Mouse (Mus musculus): ENCODE results near the gene Cdh1. TPM values are rescaled to one million over a fixed set of nuclear protein-coding genes. Genes with fewer than 3 reads are reported as not detected.
"Not testable (repeated sequence)": the region's sequence is repeated elsewhere in the genome, so short reads cannot be mapped to it uniquely, and the experiment has no call there.

Cdh1 gene
- polyA plus RNA-seq, 1 experiment from 2014 or later, result 4.1 TPM

DNA sequence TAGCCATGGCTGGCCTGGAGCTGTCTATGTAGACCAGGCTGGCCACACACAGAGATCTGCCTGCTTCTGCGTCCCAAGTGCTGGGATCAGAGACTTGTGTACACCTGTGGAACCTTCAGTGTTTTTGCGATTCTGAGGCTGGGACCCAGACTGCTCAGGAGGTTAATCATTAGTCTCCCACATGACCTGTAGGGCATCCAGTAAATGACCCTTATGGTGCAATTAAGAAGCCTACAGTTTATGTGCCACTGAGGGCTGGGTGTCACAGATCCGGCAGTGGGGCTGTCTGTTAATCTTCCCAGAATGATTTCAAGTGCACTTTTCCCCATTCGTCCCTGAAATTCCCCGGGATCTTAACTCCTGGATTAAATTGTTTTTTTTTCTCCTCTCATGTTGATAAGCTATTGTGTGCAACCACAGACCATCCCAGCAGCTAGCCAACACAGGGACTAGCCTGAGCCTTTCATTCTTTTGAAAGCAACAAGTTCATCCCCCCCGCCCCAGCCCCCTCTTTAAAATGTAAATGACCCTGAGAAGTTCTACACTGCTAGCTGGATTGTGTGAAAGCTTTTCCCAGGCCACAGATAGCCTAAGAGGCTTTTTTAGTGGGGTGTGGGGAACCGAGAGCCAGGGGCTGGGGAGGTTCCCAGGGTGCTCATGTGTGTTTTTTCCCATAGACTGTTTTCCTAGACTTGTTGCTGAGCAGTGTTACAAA is 3.7 kb upstream of the Cdh1 start:
- 24% methylated on average over 7 of the region's 7 CpGs for WGBS
- Histone ChIP-seq H3K4me2 (no peak overlapping the region), H3K27ac (replicated peaks) (no peak overlapping the region), H3K9ac (no peak overlapping the region), H3K4me1 (replicated peaks) (peaks cover 20% of the 10 kb centered on the region), H3K9me3 (no peaks in the 10 kb centered on the region), H3K36me3 (no peaks in the 10 kb centered on the region), H3K4me3 (no peak overlapping the region), H3K27me3 (peaks cover 36% of the 10 kb centered on the region)
- ATAC-seq (ENCODE audit: low read depth), result no peak

- peaks cover 16% of the 10 kb centered on the region for H3K4me1 ChIP-seq (replicated peaks)
- no peaks in the 10 kb centered on the region for H3K36me3 ChIP-seq
- peak overlapping the region; percentile 61 for H3K9ac ChIP-seq
- WGBS, result under 1% methylated on average over 19 of the region's 19 CpGs
- no peak overlapping the region for H3K27ac ChIP-seq (replicated peaks)
- ATAC-seq (ENCODE audit: low read depth), result no peak
- peak overlapping the region; percentile 92 for H3K4me2 ChIP-seq
- peaks cover 70% of the 10 kb centered on the region for H3K27me3 ChIP-seq
- no peaks in the 10 kb centered on the region for H3K9me3 ChIP-seq
- peak overlapping the region; percentile 48 for H3K4me3 ChIP-seq
Observed at GRCm38 (mm10) chr8:106603933-106604332, 782 bp downstream of the Cdh1 start.

GRCm38 (mm10) chr8:106605657-106606056 is 2.5 kb downstream of the Cdh1 start:
- Histone ChIP-seq H3K9ac (no peak overlapping the region), H3K4me3 (no peak overlapping the region), H3K4me2 (no peak overlapping the region), H3K36me3 (no peaks in the 10 kb centered on the region), H3K9me3 (no peaks in the 10 kb centered on the region), H3K27ac (replicated peaks) (no peak overlapping the region), H3K4me1 (replicated peaks) (peaks cover 16% of the 10 kb centered on the region), H3K27me3 (peaks cover 68% of the 10 kb centered on the region)
- WGBS, result 77% methylated on average over 7 of the region's 7 CpGs
- no peak for ATAC-seq (ENCODE audit: low read depth)

DNA sequence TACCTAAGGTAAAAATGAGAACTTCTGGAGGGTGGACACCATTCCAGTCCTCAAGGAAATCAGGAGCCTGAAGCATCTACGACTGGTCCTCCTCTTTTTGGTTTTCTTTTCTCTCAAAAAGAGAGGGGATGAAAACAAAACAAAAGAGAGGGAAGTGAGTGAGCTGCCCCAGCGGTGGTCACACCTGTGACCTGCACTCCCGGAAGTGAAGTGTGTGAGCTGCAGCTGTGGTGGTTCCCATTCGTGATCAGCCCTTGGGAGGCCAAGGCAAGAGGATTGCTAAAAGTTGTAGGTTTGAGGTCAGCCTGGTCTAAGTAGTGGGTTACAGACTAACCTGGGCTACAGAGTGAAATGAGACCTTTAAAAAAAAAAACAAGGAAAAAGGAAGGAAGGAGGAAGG is 3.0 kb downstream of the Cdh1 start:
- Histone ChIP-seq H3K9ac (no peak overlapping the region), H3K4me1 (replicated peaks) (peaks cover 16% of the 10 kb centered on the region), H3K36me3 (no peaks in the 10 kb centered on the region), H3K27ac (replicated peaks) (no peak overlapping the region), H3K27me3 (peaks cover 67% of the 10 kb centered on the region), H3K9me3 (no peaks in the 10 kb centered on the region), H3K4me2 (no peak overlapping the region), H3K4me3 (no peak overlapping the region)
- 56% methylated on average over 4 of the region's 4 CpGs for WGBS
- no peak for ATAC-seq (ENCODE audit: low read depth)

DNA sequence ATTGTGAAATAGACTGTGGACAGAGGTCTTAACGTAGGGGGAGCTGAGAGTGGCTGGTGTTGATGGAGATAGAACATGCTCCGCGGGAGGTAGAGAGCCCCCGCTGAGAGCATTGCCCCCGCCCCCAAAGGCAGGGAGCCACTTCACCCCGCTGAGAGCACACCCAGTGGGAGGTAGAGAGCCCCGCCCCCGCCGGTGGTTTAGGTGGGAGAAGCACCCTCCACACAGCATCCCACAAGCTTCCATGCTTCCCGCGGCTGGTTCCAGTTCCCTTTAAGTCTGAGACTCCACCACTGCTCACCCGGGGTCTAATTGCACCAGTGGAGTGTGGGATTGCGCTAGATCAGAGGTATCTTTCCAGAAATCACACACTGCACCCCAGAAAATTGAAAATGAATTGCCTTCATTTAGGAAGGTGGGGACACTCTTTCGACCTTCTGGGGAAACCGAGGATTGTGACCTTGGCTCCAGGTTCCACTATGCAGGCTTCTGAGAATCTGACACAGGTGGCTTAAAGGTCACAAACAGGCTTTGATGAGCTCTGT is 3.5 kb downstream of the Cdh1 start:
- H3K36me3 ChIP-seq, result no peaks in the 10 kb centered on the region
- H3K9me3 ChIP-seq, result no peaks in the 10 kb centered on the region
- no peak overlapping the region for H3K4me3 ChIP-seq
- peaks cover 62% of the 10 kb centered on the region for H3K27me3 ChIP-seq
- WGBS, result 46% methylated on average over 15 of the region's 15 CpGs
- H3K4me2 ChIP-seq, result no peak overlapping the region
- ATAC-seq (ENCODE audit: low read depth), result no peak
- H3K9ac ChIP-seq, result no peak overlapping the region
- H3K27ac ChIP-seq (replicated peaks), result no peak overlapping the region
- peaks cover 16% of the 10 kb centered on the region for H3K4me1 ChIP-seq (replicated peaks)

- H3K4me3 ChIP-seq; H3K27ac ChIP-seq (replicated peaks); H3K9ac ChIP-seq; H3K36me3 ChIP-seq; H3K9me3 ChIP-seq; ATAC-seq (ENCODE audit: low read depth); H3K4me2 ChIP-seq: not testable (repeated sequence)
- Histone ChIP-seq H3K27me3 (peaks cover 51% of the 10 kb centered on the region), H3K4me1 (replicated peaks) (peaks cover 15% of the 10 kb centered on the region)
- 87% methylated on average over 4 of the region's 4 CpGs for WGBS
Observed at GRCm38 (mm10) chr8:106607783-106608182, 4.6 kb downstream of the Cdh1 start.

DNA sequence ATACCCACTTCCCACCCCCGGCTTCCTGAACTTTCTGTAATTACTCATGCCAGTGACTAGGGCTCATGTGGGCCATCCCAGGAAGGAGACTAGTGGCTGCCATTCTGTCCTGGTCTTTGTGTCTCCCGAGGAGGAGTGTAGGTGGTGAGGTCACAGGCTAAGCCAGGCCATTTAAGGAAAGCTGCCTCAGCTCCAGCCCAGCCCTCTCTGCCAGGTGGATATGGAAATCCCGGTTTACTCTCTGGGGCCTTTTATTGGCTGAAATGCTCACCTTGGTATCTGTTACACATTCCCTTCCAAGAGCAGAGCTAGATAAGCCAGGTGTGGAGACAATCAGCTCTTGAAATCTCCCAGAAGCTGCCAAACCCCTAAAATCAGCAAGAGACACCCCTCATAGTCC is 5.3 kb downstream of the Cdh1 start:
- peaks cover 44% of the 10 kb centered on the region for H3K27me3 ChIP-seq
- no peak overlapping the region for H3K9ac ChIP-seq
- H3K27ac ChIP-seq (replicated peaks), result no peak overlapping the region
- H3K36me3 ChIP-seq, result no peaks in the 10 kb centered on the region
- H3K4me2 ChIP-seq, result no peak overlapping the region
- ATAC-seq (ENCODE audit: low read depth), result no peak
- peaks cover 8% of the 10 kb centered on the region for H3K4me1 ChIP-seq (replicated peaks)
- H3K9me3 ChIP-seq, result no peaks in the 10 kb centered on the region
- no peak overlapping the region for H3K4me3 ChIP-seq
- 73% methylated on average over 3 of the region's 3 CpGs for WGBS

GRCm38 (mm10) chr8:106609076-106609903 is 6.1 kb downstream of the Cdh1 start:
- H3K36me3 ChIP-seq, result no peaks in the 10 kb centered on the region
- 70% methylated on average over 7 of the region's 7 CpGs for WGBS
- no peak overlapping the region for H3K4me2 ChIP-seq
- no peak overlapping the region for H3K27ac ChIP-seq (replicated peaks)
- H3K4me3 ChIP-seq, result no peak overlapping the region
- no peaks in the 10 kb centered on the region for H3K4me1 ChIP-seq (replicated peaks)
- H3K27me3 ChIP-seq, result peaks cover 36% of the 10 kb centered on the region
- ATAC-seq (ENCODE audit: low read depth), result no peak
- no peaks in the 10 kb centered on the region for H3K9me3 ChIP-seq
- H3K9ac ChIP-seq, result no peak overlapping the region

DNA sequence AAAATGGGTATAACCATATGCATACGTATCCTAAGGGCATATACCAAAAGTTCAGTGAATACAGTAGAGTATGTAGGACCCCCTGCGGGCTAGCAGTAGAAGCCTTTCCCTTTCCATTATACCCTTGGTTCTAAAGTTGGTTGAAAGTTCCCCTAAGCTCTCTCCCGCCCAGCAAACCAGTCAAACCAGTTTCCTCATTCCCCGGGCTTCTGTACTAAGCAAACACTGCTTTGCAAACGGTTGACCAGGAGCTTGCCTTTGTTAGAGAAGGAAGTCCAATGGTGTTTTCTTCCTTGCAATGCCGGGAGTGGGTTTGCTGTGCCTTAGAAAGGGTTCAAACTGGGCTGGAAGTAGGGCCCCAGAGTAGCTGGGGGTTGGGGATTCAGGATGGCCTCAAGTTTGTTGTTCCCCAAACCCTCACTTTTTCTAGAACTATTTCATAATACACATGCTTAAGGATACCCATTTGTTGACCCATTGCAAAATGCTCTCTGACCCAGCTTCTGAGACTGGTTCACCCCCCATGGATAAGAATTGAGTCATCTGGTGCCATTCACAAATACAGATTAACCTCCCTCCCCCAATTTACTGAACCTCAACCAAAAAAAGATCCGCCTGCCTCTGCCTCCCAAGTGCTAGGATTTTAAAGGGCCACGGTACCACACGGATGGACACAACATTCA is 7.9 kb downstream of the Cdh1 start:
- H3K9me3 ChIP-seq, result no peaks in the 10 kb centered on the region
- H3K9ac ChIP-seq, result no peak overlapping the region
- no peaks in the 10 kb centered on the region for H3K4me1 ChIP-seq (replicated peaks)
- peaks cover 18% of the 10 kb centered on the region for H3K27me3 ChIP-seq
- H3K27ac ChIP-seq (replicated peaks), result no peak overlapping the region
- H3K4me3 ChIP-seq, result no peak overlapping the region
- WGBS, result 72% methylated on average over 9 of the region's 9 CpGs
- no peaks in the 10 kb centered on the region for H3K36me3 ChIP-seq
- no peak overlapping the region for H3K4me2 ChIP-seq
- no peak for ATAC-seq (ENCODE audit: low read depth)

GRCm38 (mm10) chr8:106612047-106612446 is 8.9 kb downstream of the Cdh1 start:
- Histone ChIP-seq H3K27ac (replicated peaks) (no peak overlapping the region), H3K4me1 (replicated peaks) (no peaks in the 10 kb centered on the region), H3K27me3 (peaks cover 9% of the 10 kb centered on the region), H3K9me3 (no peaks in the 10 kb centered on the region), H3K36me3 (no peaks in the 10 kb centered on the region), H3K4me2 (no peak overlapping the region), H3K9ac (no peak overlapping the region), H3K4me3 (no peak overlapping the region)
- ATAC-seq (ENCODE audit: low read depth), result no peak
- WGBS, result 73% methylated on average over 3 of the region's 3 CpGs

- no peak overlapping the region for H3K27ac ChIP-seq (replicated peaks)
- H3K9me3 ChIP-seq, result no peaks in the 10 kb centered on the region
- no peak overlapping the region for H3K4me3 ChIP-seq
- 71% methylated on average over 5 of the region's 5 CpGs for WGBS
- H3K36me3 ChIP-seq, result no peaks in the 10 kb centered on the region
- peaks cover 4% of the 10 kb centered on the region; the same call in 1 of the 2 replicates for H3K4me1 ChIP-seq (replicated peaks)
- H3K4me2 ChIP-seq, result no peak overlapping the region
- no peak overlapping the region for H3K9ac ChIP-seq
- ATAC-seq (ENCODE audit: low read depth), result no peak
- no peaks in the 10 kb centered on the region for H3K27me3 ChIP-seq
Observed at GRCm38 (mm10) chr8:106614704-106615103, 11.6 kb downstream of the Cdh1 start.
